Mouse (Mus musculus) spleen, postnatal 14 days (tissue): ENCODE data around the gene Slc1a2.

Source experiments
- DNase-seq, 2 experiments: peaks; one replicate each; pipeline ENCODE4 v3.0.0; 2021 to 2022; ENCODE audit warnings: low spot score in 2 of 2

The Slc1a2 gene

DNA sequence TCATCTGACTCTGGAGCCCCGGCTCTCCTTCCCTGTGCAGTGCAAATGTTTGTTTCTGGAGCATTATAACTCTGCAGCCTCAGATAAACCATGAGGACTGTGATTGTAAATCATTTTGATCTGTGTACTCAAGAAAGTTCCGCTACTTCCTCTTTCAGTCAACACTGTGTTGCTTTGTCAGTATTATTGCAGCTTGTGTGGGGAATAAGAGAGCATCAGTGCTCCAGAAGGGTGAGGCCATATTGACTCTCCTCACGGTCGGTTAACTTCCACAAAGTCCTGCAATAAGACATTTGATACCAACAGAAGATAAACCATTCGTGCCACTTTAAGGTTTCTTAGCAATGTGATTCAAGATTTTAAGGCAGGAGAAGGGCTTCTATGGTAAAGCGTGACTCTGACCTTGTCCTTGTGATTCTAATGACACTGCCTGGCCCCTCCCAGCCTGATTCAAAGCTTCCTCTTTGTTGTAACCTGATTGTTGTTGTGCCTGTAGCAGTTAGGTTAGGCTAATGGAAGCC is 156.9 kb downstream of the Slc1a2 start:
- no peak for DNase-seq

DNA sequence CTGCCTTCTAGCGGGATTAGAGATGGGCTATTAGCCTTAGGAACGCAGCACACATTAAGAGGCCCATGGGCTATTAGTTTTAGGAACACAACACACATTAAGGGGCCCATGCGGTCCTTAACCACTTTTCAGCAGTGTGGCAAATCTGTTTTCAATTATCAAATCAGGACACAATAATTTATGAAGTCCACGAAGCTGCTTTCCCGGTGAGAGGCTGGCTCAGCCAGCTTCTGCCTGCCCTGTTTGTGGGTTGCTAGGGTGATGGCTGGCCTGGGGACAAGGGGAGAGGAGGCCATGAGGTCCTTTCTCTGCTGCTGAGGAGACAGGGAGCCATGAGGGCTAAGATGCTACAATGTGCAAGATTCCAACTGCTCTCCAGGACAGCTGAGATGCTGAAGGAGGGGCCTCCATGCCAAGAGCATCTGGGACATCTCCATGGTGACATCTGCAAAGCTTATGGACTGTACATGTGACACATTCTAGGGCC is 161.8 kb downstream of the Slc1a2 start:
- no peak for DNase-seq

DNA sequence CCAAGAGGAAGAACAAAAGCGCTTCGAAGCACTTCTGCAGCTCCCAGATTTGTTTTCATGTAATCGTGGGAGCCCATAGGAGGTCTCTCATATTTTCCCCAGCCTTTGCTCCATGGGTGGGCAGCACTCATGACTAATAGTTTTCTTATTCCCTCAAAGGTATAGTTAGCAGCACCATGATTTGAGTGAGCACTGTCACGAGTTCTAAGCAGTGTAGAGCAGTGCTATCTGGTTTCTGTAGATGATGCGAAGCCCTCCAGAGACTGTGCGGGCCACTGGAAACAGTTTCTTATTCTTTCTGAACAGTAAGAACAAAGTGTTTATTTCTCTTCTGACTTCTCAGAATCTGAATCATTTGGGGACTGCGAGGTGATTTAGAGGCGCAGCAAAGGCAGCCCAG is 162.3 kb downstream of the Slc1a2 start:
- no peak for DNase-seq

DNA sequence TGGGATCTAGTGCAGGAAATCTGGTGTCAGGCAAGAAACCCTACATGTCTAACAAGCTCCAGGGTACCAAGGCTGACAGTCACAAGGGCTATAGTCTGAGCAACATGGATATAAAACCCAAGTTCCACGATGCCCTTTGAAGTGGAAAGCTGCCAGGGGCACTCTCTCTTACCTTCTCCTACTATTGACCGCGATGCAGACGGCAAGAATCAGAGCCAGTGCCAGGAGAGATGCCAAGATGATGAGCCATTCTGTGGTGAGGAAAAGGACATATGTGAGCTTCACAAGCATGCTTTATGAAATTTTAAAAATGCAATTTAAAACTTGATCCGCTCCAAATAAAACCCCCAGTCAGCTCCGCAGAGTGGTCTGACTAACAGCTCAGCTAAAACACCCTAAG is 163.6 kb downstream of the Slc1a2 start:
- DNase-seq: no peak

DNA sequence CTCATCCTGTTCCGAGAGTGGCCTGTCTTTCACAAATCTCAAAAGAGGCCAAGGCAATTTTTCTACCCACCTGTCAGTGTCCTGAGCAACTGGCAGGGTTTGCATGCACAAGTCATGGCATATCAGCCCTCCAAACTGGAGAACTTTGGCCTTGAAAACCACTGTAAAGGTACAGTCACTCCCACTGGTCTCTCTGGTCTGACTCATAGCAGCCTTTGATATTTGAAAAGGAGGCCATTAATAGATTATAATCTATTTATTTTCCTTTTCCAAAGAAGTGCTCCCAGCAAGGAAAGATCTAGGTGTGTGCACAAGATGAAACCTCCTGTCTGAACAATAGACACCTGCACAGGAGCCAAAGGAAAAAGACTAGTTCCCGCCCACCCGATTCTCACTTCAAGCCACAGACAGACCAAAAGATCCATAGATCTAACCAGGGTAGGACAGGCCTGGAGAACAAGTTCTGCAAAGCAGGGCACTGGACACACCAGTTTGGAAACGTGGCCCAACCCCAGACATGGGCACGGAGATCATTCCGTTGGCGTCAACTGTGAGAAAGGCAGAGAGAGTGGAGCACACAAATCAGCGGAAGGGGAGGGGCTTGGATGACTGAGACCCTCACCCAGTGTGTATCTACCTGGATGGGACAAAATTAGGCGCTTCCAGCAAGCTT is 167.6 kb downstream of the Slc1a2 start:
- DNase-seq: no peak

DNA sequence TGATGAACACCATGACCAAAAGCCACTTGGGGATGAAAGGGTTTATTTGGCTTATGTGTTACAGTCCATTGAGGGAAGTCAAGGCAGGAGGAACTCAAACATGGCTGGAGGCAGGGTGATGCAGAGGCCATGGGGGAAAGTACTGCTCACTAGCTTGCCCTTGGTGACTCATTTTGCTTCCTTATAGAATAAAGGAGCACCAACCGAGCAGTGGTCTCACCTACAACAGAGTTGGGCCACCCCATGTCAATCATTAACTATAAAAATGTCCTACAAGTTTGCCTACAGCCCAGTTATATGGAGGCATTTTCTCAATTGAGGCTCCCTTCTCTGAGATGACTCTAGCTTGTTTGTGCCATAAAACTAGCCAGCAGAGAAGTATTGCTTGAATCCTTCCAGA is 169.4 kb downstream of the Slc1a2 start:
- no peak for DNase-seq

DNA sequence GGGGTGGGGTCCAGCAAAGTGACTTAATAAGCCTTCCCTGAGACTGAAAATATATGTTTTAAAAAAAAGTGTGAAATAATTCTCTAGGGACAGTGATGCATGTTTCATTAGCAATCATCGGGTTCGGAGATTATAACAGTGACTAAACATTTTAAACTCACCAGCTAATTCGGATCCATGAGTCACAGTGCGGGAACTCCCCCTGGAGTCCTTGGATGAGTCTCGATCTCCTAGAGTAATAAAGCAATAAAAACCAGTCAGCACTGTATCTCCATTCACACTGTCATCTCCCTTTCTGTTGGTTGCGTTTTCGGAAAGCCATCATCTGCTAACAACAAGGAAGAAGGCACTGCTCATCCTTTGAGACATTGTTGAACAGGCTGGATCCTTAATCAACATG is 169.9 kb downstream of the Slc1a2 start:
- DNase-seq: no peak

DNA sequence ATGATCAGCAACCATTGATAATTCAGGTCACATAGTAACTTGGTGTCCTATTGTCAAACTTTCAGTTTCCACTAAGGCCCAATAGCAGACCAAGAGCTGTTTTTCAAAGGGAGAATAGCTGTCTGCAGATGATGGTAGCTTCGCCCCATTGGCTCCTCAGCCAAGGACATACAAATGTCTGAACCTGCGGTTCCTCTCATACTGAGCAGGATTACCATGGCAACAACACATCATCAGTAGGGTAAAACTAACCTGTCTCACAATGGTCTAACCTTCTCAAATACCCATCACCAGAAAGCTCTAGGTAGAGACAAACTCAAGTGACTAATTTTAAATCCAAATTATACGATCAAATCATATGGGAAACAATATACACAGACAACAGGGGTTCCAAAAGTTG is 170.7 kb downstream of the Slc1a2 start:
- peak; percentile 35 to 68 for DNase-seq

DNA sequence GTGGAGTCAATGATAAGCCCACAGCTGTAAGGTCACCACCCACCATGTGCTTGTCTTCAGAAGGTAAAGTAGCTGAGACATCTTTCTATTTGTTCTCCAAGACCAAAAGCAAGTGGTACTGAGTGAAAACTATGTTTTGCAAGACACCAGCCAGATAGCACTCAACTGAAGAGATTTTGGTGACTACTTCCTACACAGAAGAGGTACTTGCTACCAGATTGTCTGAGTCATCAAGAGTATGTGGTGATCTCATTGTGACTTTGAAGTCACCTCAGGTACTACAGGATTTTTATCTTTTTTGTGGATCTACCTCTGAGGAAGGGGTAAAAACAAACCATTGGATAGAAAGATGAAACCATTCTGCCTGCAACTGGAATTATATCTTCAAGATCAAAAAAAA is 173.1 kb downstream of the Slc1a2 start:
- DNase-seq: no peak

DNA sequence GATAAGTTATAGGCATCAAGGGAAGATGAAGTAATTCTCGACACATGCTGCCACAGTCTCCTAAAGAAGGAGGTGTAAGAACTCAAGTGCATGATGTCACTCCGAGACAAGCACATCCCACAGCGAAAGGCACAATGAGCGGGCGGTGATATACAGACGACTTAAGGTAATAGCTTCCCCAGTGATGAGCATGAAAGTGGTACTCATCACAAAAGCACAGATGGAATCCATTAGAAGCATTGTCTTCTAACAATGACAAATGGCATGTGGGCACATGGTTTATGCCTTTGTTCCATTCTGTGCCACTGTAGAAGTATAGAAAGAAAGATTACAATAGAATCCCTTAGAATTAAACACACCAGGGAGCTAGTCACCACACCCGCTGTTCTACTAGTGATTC is 179.7 kb downstream of the Slc1a2 start:
- no peak for DNase-seq
